Mouse (Mus musculus) neural tube, embryonic 12.5 days (tissue): ENCODE results near the gene Cpvl. TPM values are rescaled to one million over a fixed set of nuclear protein-coding genes. Genes with fewer than 3 reads are reported as not detected.

ENCODE experiments used
- ATAC-seq: fragments of 200-750 bp; cut with Nextera tagmentation; 2 replicates; pipeline ENCODE4 v1.8.0; 2017; ENCODE audit warnings: low read depth, mild to moderate bottlenecking, moderate TSS enrichment, moderate library complexity; ENCODE audit not compliant: low FRiP score
- H3K27ac ChIP-seq: fragments of 300-500 bp; sonication (generic); 2 replicates; pipeline ENCODE4 v1.5.1; 2016
- H3K27me3 ChIP-seq: fragments of 300-500 bp; sonication (generic); replicated peaks from 2 replicates; pipeline ENCODE4 v1.6.1; 2016; ENCODE audit warnings: mild to moderate bottlenecking
- H3K36me3 ChIP-seq: fragments of 300-500 bp; sonication (generic); 2 replicates; pipeline ENCODE4 v1.6.1; 2016; ENCODE audit warnings: mild to moderate bottlenecking
- H3K4me1 ChIP-seq: fragments of 300-500 bp; sonication (generic); 2 replicates; pipeline ENCODE4 v1.6.1; 2016
- H3K4me2 ChIP-seq: fragments of 300-500 bp; sonication (generic); replicated peaks from 2 replicates; pipeline ENCODE4 v1.6.1; 2016; ENCODE audit warnings: mild to moderate bottlenecking
- H3K4me3 ChIP-seq: fragments of 300-500 bp; sonication (generic); 2 replicates; pipeline ENCODE4 v1.5.1; 2016
- H3K9ac ChIP-seq: fragments of 300-500 bp; sonication (generic); 2 replicates; pipeline ENCODE4 v1.6.1; 2016; ENCODE audit warnings: mild to moderate bottlenecking
- H3K9me3 ChIP-seq: fragments of 300-500 bp; sonication (generic); 2 replicates; pipeline ENCODE4 v1.6.1; 2016; ENCODE audit warnings: mild to moderate bottlenecking
- WGBS: fragments of 180-500 bp; shearing (Covaris S2); methylation state at CpG from one replicate; pipeline ENCODE4 v1.1.7; 2016; 5-methylcytosine and 5-hydroxymethylcytosine counted together
- polyA plus RNA-seq: library from polyadenylated mRNA; unstranded; fragments of >200 nt; fragmentation: Nextera tagmentation; extraction: Ambion mirVana; gene quantifications from 2 replicates; pipeline ENCODE4 v1.2.1, GENCODE M21; 2016

Cpvl gene
- polyA plus RNA-seq, 1 experiment from 2014 or later, result not detected

DNA sequence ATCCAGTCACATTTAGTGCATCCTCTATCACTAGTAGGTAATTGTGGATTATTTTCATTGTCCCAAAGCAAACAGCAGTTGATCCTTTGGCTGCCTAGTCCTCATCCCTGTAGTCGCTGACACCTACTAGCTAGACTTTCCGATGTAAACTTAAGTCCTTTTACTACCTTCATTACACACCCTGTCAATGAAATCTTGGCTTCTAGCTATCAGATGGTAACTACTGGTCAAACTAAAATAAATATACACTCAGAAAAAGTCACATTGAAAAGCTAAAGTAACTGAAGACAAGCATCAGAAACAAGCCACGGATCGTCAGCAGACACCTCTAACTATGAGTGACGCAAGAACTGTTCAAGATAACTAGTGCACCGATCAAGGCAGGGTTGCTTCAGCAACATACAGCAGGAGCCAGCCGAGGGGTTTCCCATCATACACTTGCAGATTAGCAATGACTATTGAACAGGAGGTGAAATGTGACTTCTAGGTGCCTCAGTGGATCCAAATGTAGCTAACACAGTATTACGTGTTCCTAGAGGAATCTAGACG, 103.5 kb downstream of the Cpvl start:
- Histone ChIP-seq H3K4me1 (peaks cover 3% of the 10 kb centered on the region; the same call in 1 of the 2 replicates), H3K27ac (no peak overlapping the region), H3K9ac (no peak overlapping the region), H3K9me3 (no peaks in the 10 kb centered on the region), H3K4me3 (no peak overlapping the region), H3K27me3 (no peaks in the 10 kb centered on the region), H3K36me3 (no peaks in the 10 kb centered on the region), H3K4me2 (no peak overlapping the region)
- no peak for ATAC-seq
- WGBS, result 89% methylated on average over 9 of the region's 9 CpGs

DNA sequence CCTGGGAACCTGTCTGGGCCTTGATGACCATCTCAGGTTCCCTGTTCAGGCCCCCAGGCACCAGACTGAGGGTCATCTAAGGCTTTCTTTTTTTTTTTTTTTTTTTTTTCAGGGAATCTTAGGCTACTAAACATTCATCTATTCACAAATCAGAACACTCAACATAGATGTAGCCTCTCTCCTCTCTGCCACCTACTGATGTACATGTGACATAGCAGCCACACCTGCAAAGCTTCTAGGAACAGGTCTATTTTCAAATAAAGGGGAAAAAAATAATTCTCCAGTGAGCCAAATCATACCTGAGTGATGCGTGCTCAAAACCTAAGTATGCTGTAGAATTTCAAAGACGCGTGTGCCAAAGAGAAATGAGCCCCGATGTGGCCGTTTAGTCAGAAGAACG, 106.6 kb downstream of the Cpvl start:
- Histone ChIP-seq H3K27ac (no peak overlapping the region), H3K36me3 (no peaks in the 10 kb centered on the region), H3K9me3 (peaks cover 5% of the 10 kb centered on the region), H3K9ac (no peak overlapping the region), H3K4me2 (no peak overlapping the region), H3K27me3 (no peaks in the 10 kb centered on the region), H3K4me1 (peaks cover 3% of the 10 kb centered on the region; the same call in 1 of the 2 replicates), H3K4me3 (no peak overlapping the region)
- no peak for ATAC-seq
- WGBS, result 97% methylated on average over 6 of the region's 6 CpGs

DNA sequence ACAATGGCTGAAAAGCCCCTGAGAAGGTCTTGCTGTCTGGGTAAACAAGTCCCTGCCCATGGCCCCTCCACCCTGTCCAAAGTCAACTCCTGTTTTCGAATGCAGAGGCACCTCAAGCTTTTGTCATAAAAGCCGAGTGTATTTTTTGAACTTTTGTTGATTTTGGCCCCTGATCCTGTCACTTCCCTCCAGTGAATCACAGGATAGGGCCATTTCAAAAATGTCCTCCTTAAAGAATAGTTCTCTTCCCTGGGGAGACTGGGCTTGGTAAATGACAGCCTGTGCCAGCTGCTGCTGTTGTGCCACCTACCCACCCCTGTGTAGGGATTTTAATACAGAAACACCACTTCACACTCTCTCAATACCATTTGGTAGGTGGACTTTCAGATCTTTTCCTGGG, 115.5 kb downstream of the Cpvl start:
- H3K9ac ChIP-seq, result no peak overlapping the region
- no peaks in the 10 kb centered on the region for H3K4me1 ChIP-seq
- H3K27ac ChIP-seq, result no peak overlapping the region
- no peak for ATAC-seq
- H3K4me3 ChIP-seq, result no peak overlapping the region
- H3K36me3 ChIP-seq, result no peaks in the 10 kb centered on the region
- no peaks in the 10 kb centered on the region for H3K27me3 ChIP-seq
- H3K9me3 ChIP-seq, result no peaks in the 10 kb centered on the region
- WGBS, result 75% methylated on average over 2 of the region's 2 CpGs
- H3K4me2 ChIP-seq, result no peak overlapping the region

DNA sequence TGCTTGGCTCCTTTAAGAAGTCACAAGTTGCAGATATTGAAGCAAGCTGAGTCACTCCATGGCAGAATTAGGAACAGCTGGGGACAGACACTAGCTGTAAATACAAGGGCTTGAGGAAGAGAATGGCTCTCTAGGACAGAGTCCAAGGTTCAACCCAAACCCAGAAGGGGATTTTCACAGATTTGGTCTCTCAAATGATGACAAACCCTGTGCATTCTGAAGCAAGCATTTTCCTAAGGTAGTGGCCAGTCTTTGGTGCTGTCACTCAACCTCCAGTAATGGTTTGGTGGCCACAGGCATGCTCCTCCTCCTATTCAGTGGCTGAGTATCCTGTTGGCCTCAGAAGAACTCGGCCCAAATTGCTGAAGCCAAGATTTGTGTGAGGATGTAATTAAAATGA, 119.4 kb downstream of the Cpvl start:
- Histone ChIP-seq H3K4me3 (no peak overlapping the region), H3K9ac (no peak overlapping the region), H3K27ac (no peak overlapping the region), H3K4me2 (no peak overlapping the region), H3K27me3 (no peaks in the 10 kb centered on the region), H3K9me3 (no peaks in the 10 kb centered on the region), H3K4me1 (peaks cover 7% of the 10 kb centered on the region), H3K36me3 (no peaks in the 10 kb centered on the region)
- 58% methylated on average over 1 of the region's 1 CpGs for WGBS
- ATAC-seq, result no peak

DNA sequence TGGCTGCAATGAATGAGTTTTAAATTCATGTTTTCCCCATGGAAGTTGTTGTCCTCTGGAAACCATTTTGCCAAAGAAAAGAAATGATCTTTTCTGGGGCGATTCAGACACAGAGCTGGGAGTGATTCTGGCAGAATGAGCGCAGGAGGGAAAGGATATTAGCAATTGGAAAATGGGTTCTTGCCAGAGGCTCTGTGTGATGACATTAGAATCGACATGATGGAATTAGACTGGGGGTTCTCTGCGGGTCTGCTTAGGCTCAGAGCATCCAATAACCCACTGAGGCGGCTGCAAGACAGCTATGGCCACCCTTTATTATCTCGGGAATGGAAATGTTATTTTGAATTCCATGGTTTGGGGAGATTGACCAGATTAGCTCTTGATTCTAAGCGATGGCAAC, 120.6 kb downstream of the Cpvl start:
- H3K36me3 ChIP-seq, result no peaks in the 10 kb centered on the region
- no peak overlapping the region for H3K27ac ChIP-seq
- 83% methylated on average over 7 of the region's 7 CpGs for WGBS

DNA sequence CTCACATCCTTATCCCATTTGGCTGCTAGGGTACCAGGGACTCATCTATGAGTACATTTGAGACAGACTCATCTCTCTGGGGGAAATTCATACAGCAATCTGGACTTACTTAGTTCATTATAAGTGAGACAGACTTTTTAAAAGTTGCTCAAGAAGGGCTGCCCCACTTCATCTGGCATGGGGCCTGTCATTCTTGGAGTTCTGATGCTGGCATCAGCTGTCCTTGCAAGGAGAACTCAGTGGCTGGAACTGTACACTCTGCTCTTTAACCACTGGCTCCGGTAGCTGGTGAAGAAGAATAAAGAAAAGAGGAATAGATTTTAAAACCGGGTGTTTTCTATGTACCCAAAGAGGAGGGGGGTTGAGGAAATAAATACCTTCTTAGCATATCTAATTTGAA, 121.7 kb downstream of the Cpvl start:
- H3K9me3 ChIP-seq, result no peaks in the 10 kb centered on the region
- no peak overlapping the region for H3K9ac ChIP-seq
- WGBS, result 87% methylated on average over 2 of the region's 2 CpGs
- no peak overlapping the region for H3K27ac ChIP-seq
- H3K27me3 ChIP-seq, result no peaks in the 10 kb centered on the region
- H3K4me2 ChIP-seq, result no peak overlapping the region
- no peaks in the 10 kb centered on the region for H3K36me3 ChIP-seq
- H3K4me3 ChIP-seq, result no peak overlapping the region
- no peak for ATAC-seq
- H3K4me1 ChIP-seq, result peaks cover 7% of the 10 kb centered on the region

More for the DNA sequence above, 120.6 kb downstream of the Cpvl start:
- Histone ChIP-seq H3K4me2 (no peak overlapping the region), H3K9me3 (no peaks in the 10 kb centered on the region), H3K4me3 (no peak overlapping the region), H3K4me1 (peaks cover 7% of the 10 kb centered on the region), H3K27me3 (no peaks in the 10 kb centered on the region), H3K9ac (no peak overlapping the region)
- no peak for ATAC-seq

DNA sequence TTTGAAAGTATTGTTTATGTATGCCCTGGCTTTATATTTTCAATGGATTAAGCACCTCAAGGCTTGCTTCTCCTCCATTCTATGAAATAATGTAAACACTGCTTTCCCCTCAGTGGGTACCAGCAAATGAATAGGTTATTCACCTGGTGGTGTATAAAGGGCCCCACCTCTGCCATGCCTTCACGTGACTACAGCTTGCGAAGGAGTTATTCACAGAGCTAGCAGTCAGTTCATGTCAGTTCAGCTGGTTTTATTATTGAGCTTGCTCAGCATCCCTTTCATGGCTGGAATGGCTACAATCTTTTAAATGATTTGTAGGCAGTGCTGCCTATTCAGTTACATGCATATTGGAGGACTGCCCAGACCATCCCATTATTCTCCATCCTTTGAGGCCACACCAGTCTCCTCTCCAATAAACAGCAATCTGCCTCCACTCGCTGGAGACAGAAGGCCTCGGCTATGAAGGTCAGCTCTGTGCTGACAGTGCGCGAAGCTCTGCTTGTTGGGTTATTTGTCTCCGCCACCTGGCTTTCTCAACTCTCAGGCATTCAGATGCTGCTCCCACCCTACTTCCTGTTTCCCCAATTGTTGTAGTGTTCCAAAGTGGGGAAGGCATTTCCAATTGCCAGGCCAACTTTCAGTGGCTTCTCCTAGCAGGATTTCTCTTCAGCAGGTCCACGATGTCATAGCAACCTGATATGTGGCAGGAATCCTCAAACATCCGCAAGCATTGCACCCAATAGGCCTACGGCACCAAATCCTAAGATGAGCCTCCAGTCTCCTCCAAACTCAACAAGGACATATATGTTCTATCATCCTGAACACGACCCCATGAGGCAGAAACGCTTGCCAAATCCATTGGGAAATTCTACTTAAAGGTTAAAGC, 123.3 kb downstream of the Cpvl start:
- Histone ChIP-seq H3K27me3 (no peaks in the 10 kb centered on the region), H3K27ac (no peak overlapping the region), H3K4me3 (no peak overlapping the region), H3K9ac (no peak overlapping the region), H3K4me2 (no peak overlapping the region), H3K4me1 (peaks cover 7% of the 10 kb centered on the region), H3K9me3 (no peaks in the 10 kb centered on the region), H3K36me3 (no peaks in the 10 kb centered on the region)
- 72% methylated on average over 12 of the region's 12 CpGs for WGBS
- ATAC-seq, result no peak; the same call in 1 of the 2 replicates

DNA sequence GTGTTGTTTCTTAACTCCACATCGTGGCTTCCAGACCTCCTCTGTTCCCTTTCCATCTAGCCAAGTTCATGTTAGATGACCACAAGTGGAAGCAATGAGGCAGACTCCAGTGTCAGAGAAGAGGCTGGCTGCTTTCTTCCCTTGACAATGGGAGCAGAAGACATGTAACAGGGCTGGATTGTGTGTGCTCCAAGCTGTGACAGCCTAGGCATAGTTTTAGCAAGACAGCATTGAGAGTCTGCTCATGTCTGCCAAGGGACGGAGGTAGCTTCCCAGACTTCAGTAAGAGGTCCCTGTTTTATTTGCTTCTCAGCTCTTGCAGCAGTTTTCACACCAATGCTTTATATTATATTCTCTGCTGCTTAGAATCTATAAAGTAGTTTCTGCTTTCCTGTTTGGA, 124.2 kb downstream of the Cpvl start:
- H3K36me3 ChIP-seq, result no peaks in the 10 kb centered on the region
- H3K4me2 ChIP-seq, result no peak overlapping the region
- no peak overlapping the region for H3K4me3 ChIP-seq
- ATAC-seq, result no peak
- no peak overlapping the region for H3K27ac ChIP-seq
- no peaks in the 10 kb centered on the region for H3K27me3 ChIP-seq
- WGBS, result 87% methylated on average over 2 of the region's 2 CpGs
- no peak overlapping the region for H3K9ac ChIP-seq
- peaks cover 7% of the 10 kb centered on the region for H3K4me1 ChIP-seq
- no peaks in the 10 kb centered on the region for H3K9me3 ChIP-seq

DNA sequence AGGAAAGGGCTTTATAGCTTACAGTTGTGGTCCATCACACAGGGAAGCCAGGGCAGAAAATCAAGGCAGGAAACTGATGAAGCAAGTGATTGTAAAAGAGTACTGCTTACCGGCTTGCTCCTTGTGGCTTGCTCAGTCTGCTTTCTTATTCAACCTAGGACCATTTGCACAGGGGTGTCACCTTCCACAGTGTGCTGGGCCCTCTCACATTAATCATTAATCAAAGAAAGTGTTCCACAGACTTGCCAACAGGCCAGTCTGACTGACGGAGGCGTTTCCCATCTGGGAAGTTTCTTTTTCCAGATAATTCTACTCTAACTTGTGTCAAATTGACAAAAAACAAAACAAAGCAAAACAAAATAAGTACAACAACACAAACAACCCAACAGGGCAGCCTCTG, 124.9 kb downstream of the Cpvl start:
- Histone ChIP-seq H3K9me3 (no peaks in the 10 kb centered on the region), H3K36me3 (no peaks in the 10 kb centered on the region), H3K9ac (no peak overlapping the region), H3K27ac (no peak overlapping the region), H3K4me2 (no peak overlapping the region), H3K4me3 (no peak overlapping the region), H3K4me1 (peaks cover 7% of the 10 kb centered on the region), H3K27me3 (no peaks in the 10 kb centered on the region)
- no peak for ATAC-seq
- WGBS, result 73% methylated on average over 3 of the region's 3 CpGs

DNA sequence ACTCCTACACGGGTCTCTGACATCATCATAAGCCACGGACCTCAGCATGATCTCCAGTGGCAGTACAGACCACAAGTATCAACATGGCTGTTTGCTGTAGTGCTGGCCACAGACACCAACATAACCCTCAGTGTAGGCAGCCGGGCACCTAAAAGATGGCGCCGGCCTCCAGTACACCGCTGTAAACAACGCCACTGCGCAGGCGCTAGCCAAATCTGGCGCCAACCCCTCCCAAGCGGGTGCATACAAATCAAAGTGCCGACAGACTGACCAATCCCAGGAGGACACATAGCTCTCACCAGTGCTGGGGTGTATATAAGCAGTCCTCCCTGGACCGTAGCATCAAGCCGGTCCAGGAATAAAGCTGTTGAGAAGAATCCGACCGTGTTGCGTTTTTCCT, 133.8 kb downstream of the Cpvl start:
- no peak overlapping the region for H3K9ac ChIP-seq
- no peak for ATAC-seq
- H3K4me2 ChIP-seq, result no peak overlapping the region
- WGBS, result 96% methylated on average over 17 of the region's 17 CpGs
- no peak overlapping the region for H3K4me3 ChIP-seq
- H3K27ac ChIP-seq, result no peak overlapping the region
- no peaks in the 10 kb centered on the region for H3K27me3 ChIP-seq
- no peaks in the 10 kb centered on the region for H3K9me3 ChIP-seq
- no peaks in the 10 kb centered on the region for H3K4me1 ChIP-seq
- no peaks in the 10 kb centered on the region for H3K36me3 ChIP-seq

DNA sequence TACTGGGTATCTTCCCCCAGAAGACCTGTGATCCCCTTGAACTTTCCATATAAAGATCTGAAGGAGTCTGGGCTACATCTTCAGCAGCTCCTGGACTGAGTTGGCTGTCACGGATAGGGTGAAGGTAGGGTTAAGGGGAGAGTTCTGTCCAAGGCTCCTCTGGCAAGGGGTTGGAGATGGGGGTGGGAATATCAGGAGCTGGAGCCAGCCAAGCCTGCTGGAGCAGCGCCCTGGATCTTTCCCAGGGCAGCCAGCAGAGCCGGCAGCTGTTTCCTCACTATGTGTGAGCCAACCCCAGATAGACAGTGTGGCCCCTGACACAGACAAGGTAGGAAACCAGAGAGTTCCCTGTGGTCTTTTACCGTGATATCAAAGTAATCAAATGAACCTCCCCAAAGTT, 153.3 kb downstream of the Cpvl start:
- ATAC-seq, result no peak
- Histone ChIP-seq H3K9me3 (no peaks in the 10 kb centered on the region), H3K4me1 (peaks cover 7% of the 10 kb centered on the region; the same call in 1 of the 2 replicates), H3K27me3 (peaks cover 20% of the 10 kb centered on the region), H3K36me3 (no peaks in the 10 kb centered on the region), H3K4me3 (no peak overlapping the region), H3K27ac (no peak overlapping the region), H3K4me2 (no peak overlapping the region), H3K9ac (no peak overlapping the region)
- 78% methylated on average over 4 of the region's 4 CpGs for WGBS
